Mouse (Mus musculus): ENCODE measurements around the gene Rps25.
"Not testable (repeated sequence)": the region's sequence is repeated elsewhere in the genome, so short reads cannot be mapped to it uniquely, and the experiment has no call there.

DNA sequence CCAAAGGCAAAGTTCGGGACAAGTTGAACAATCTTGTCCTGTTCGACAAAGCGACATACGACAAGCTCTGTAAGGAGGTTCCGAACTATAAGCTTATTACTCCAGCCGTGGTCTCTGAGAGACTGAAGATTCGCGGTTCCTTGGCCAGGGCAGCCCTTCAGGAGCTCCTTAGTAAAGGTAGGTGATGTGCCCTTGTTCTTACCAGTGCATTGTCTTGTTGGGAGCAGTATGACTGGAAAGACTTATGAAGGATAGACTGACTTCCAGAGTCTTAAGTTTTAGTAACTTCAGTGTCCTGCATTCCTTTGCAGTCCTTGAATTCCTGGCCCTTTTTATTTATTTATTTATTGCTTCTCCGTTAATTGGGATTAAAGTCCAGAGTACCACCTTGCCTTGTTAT lies 1.8 kb downstream of the Rps25 start:
- not testable (repeated sequence) for TF ChIP-seq GATA1 (IDR thresholded peaks at IDR 0.05; ENCODE audit: borderline replicate concordance, low read length); FLI1 (IDR thresholded peaks at IDR 0.05; ENCODE audit: low read length)

Data from megakaryocyte, embryonic 14.5 days (primary cell).